Mouse (Mus musculus): ENCODE data around the gene Gcdh.

DNA sequence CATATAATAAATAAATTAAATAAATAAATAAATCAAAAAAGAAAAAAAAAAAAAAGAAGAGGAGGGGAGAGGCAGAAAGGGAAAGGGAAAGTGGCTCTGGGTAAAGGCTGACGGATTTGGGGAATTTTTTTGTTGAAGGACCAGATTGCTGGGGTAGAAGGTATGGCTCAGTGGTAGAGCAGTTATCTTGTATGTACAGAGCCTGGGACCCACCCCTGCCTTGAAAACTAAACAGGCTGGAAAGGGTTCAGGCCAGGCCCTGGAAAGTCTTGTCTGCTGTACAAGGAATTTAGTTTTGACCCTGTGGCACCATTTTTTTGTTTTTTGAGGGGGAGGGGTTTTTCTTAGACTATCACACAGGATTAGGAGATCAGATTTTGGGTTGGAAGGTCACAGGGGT lies 14.8 kb downstream of the Gcdh start:
- TF ChIP-seq CTCF (IDR thresholded peaks at IDR 0.05; ENCODE audit: low read depth, low read length) = no peak
- no peak for TF ChIP-seq POLR2A (IDR thresholded peaks at IDR 0.05; ENCODE audit: extremely low read depth, insufficient read depth, low read length)

Measured in liver, adult 2 months (tissue).